Mouse (Mus musculus) left cerebral cortex, postnatal 10 days (tissue): ENCODE measurements around the gene Arhgap27. TPM values are rescaled to one million over a fixed set of nuclear protein-coding genes. Genes with fewer than 3 reads are reported as not detected.

ENCODE experiments used
- DNase-seq, 2 experiments: peaks; one replicate each; pipeline ENCODE4 v3.0.0; 2021 to 2022; ENCODE audit warnings: low spot score in 2 of 2, mixed read lengths in 1 of 2; ENCODE audit errors: extremely low spot score in 1 of 2
- intact Hi-C: fragments of 180-260 bp; cut with DNase I; formaldehyde crosslinking; loops from one replicate; pipeline ENCODE4 v1.15.1; 2025
- total RNA-seq, 2 experiments: library from RNA; stranded (reverse); gene quantifications; 2 replicates each; pipeline ENCODE4 v1.2.3; 2021

Gene Arhgap27
- total RNA-seq, 2 experiments from 2014 or later, result 7.6 to 8.6 TPM

- intact Hi-C loops, result no loop called here
- peak in 1 of 2 experiments; percentile 76 for DNase-seq
Measured at GRCm38 (mm10) chr11:103285951-103286350, 77.5 kb downstream of the Arhgap27 start.

- no peak for DNase-seq
- intact Hi-C loops, result no loop called here
Measured at GRCm38 (mm10) chr11:103285276-103285675, 78.2 kb downstream of the Arhgap27 start.

GRCm38 (mm10) chr11:103281784-103282183 is 81.7 kb downstream of the Arhgap27 start:
- DNase-seq, result no peak
- intact Hi-C loops, result no loop called here

Other genes with a start within 250 kb of the Arhgap27 start
- 10 to 100 TPM; 31.8 to 33.9 TPM for gene Hexim1, start 247.5 kb downstream of the Arhgap27 start, total RNA-seq
- 10 to 100 TPM; 20.1 to 20.7 TPM for gene Hexim2, start 231.3 kb downstream of the Arhgap27 start, total RNA-seq
- gene Fmnl1, start 192.6 kb downstream of the Arhgap27 start, total RNA-seq, result 10 to 100 TPM; 79.5 to 80.7 TPM
- gene 1700023F06Rik, start 155.1 kb downstream of the Arhgap27 start, total RNA-seq, result 1 to 10 TPM; 1.3 to 1.7 TPM
- 1 to 10 TPM; 1.6 to 2.0 TPM for gene Spata32, start 145.3 kb downstream of the Arhgap27 start, total RNA-seq
- 1 to 10 TPM; 2.9 to 3.5 TPM for gene Map3k14, start 96.2 kb downstream of the Arhgap27 start, total RNA-seq
- 10 to 100 TPM; 13.4 to 13.6 TPM for gene Plekhm1, start 49.0 kb upstream of the Arhgap27 start, total RNA-seq
- gene Lrrc37a, start 140.9 kb upstream of the Arhgap27 start, total RNA-seq, result not detected